Mouse (Mus musculus) CD8-positive naive resting alpha-beta T cell, adult 2 months (primary cell): Measurements from ENCODE around the gene St6galnac5.
A peak's percentile ranks its signal among the peaks of the same experiment; 100 is the strongest.

Experiments used
- DNase-seq, 2 experiments: peaks; one replicate each; pipeline ENCODE4 v3.0.0; 2022; ENCODE audit warnings: low read depth in 2 of 2, low spot score in 2 of 2

The St6galnac5 gene

GRCm38 (mm10) chr3:152872054-152872453 is 110.0 kb downstream of the St6galnac5 start:
- no peak for DNase-seq

GRCm38 (mm10) chr3:152867654-152868525 is 114.2 kb downstream of the St6galnac5 start:
- no peak for DNase-seq

GRCm38 (mm10) chr3:152866035-152866965 is 115.7 kb downstream of the St6galnac5 start:
- DNase-seq = no peak

GRCm38 (mm10) chr3:152861978-152862377 is 120.1 kb downstream of the St6galnac5 start:
- DNase-seq = no peak

GRCm38 (mm10) chr3:152861450-152861849 is 120.6 kb downstream of the St6galnac5 start:
- DNase-seq = no peak

GRCm38 (mm10) chr3:152856095-152856494 is 126.0 kb downstream of the St6galnac5 start:
- no peak for DNase-seq

GRCm38 (mm10) chr3:152855006-152855614 is 126.9 kb downstream of the St6galnac5 start:
- DNase-seq = no peak

GRCm38 (mm10) chr3:152843925-152844324 is 138.1 kb downstream of the St6galnac5 start:
- no peak for DNase-seq

- no peak for DNase-seq
Observed at GRCm38 (mm10) chr3:152842648-152843047, 139.4 kb downstream of the St6galnac5 start.

- DNase-seq = no peak
Observed at GRCm38 (mm10) chr3:152841264-152841663, 140.8 kb downstream of the St6galnac5 start.

GRCm38 (mm10) chr3:152837938-152838337 is 144.1 kb downstream of the St6galnac5 start:
- no peak for DNase-seq

GRCm38 (mm10) chr3:152837407-152837806 is 144.6 kb downstream of the St6galnac5 start:
- no peak for DNase-seq

GRCm38 (mm10) chr3:152832436-152832835 is 149.6 kb downstream of the St6galnac5 start:
- DNase-seq = no peak

- DNase-seq = no peak
Observed at GRCm38 (mm10) chr3:152831974-152832373, 150.1 kb downstream of the St6galnac5 start.

GRCm38 (mm10) chr3:152831377-152831776 is 150.7 kb downstream of the St6galnac5 start:
- no peak for DNase-seq

GRCm38 (mm10) chr3:152821202-152821601 is 160.8 kb downstream of the St6galnac5 start:
- DNase-seq = no peak

GRCm38 (mm10) chr3:152820406-152820805 is 161.6 kb downstream of the St6galnac5 start:
- no peak for DNase-seq

- DNase-seq = no peak
Observed at GRCm38 (mm10) chr3:152815110-152815509, 166.9 kb downstream of the St6galnac5 start.

- no peak for DNase-seq
Observed at GRCm38 (mm10) chr3:152813905-152814304, 168.1 kb downstream of the St6galnac5 start.

- peak in 1 of 2 experiments; percentile 3 for DNase-seq
Observed at GRCm38 (mm10) chr3:152799738-152800431, 182.2 kb downstream of the St6galnac5 start.

GRCm38 (mm10) chr3:152797354-152797753 is 184.7 kb downstream of the St6galnac5 start:
- no peak for DNase-seq
